Mouse (Mus musculus): ENCODE data around the gene Hist1h2bf. TPM values are rescaled to one million over a fixed set of nuclear protein-coding genes. Genes with fewer than 3 reads are reported as not detected.
"Not testable (repeated sequence)": the region's sequence is repeated elsewhere in the genome, so short reads cannot be mapped to it uniquely, and the experiment has no call there.

Gene Hist1h2bf
- polyA plus RNA-seq, 1 experiment, result 4.5 TPM

- Histone ChIP-seq H3K79me3 (ENCODE audit: low read depth) (no peaks in the 10 kb centered on the region), H3K27me3 (ENCODE audit: control insufficient read depth, insufficient read depth, insufficient read length) (no peaks in the 10 kb centered on the region), H3K79me2 (ENCODE audit: control insufficient read depth, insufficient read depth) (no peaks in the 10 kb centered on the region), H3ac (ENCODE audit: control insufficient read depth, insufficient read length, low read depth) (peak overlapping the region; percentile 93), H3K4me3 (ENCODE audit: insufficient read depth, poor library complexity, severe bottlenecking) (peak overlapping the region; percentile 47), H3K36me3 (ENCODE audit: control insufficient read depth, insufficient read depth) (no peaks in the 10 kb centered on the region)
- peak; percentile 37 for TF ChIP-seq CEBPB (IDR thresholded peaks at IDR 0.05; ENCODE audit: low read depth)
- no peak for TF ChIP-seq MYOG (IDR thresholded peaks at IDR 0.05; ENCODE audit: control insufficient read depth, extremely low read depth, insufficient read length)
These were observed 18.8 kb downstream of the Hist1h2bf start for GRCm38 (mm10) chr13:23554925-23555838.

- Histone ChIP-seq H3ac (ENCODE audit: control insufficient read depth, insufficient read length, low read depth) (no peak overlapping the region), H3K36me3 (ENCODE audit: control insufficient read depth, insufficient read depth) (no peaks in the 10 kb centered on the region), H3K79me3 (ENCODE audit: low read depth) (no peaks in the 10 kb centered on the region), H3K4me3 (ENCODE audit: insufficient read depth, poor library complexity, severe bottlenecking) (no peak overlapping the region), H3K27me3 (ENCODE audit: control insufficient read depth, insufficient read depth, insufficient read length) (no peaks in the 10 kb centered on the region), H3K79me2 (ENCODE audit: control insufficient read depth, insufficient read depth) (no peaks in the 10 kb centered on the region)
- TF ChIP-seq FOSL1 (IDR thresholded peaks at IDR 0.05; ENCODE audit: insufficient read depth, low read length, poor library complexity, severe bottlenecking), result no peak
- no peak for TF ChIP-seq MYOD1 (IDR thresholded peaks at IDR 0.05; ENCODE audit: control insufficient read depth, insufficient read length, low read depth)
- TF ChIP-seq USF1 (IDR thresholded peaks at IDR 0.05; ENCODE audit: low read depth), result no peak
- no peak for TF ChIP-seq MYOG (IDR thresholded peaks at IDR 0.05; ENCODE audit: control insufficient read depth, extremely low read depth, insufficient read length)
- no peak for TF ChIP-seq CTCF (IDR thresholded peaks at IDR 0.05; ENCODE audit: control insufficient read depth, insufficient read depth, insufficient read length)
- TF ChIP-seq MAX (IDR thresholded peaks at IDR 0.05), result no peak
- TF ChIP-seq CEBPB (IDR thresholded peaks at IDR 0.05; ENCODE audit: low read depth), result no peak
These were observed 19.6 kb downstream of the Hist1h2bf start for GRCm38 (mm10) chr13:23554393-23554792.

DNA sequence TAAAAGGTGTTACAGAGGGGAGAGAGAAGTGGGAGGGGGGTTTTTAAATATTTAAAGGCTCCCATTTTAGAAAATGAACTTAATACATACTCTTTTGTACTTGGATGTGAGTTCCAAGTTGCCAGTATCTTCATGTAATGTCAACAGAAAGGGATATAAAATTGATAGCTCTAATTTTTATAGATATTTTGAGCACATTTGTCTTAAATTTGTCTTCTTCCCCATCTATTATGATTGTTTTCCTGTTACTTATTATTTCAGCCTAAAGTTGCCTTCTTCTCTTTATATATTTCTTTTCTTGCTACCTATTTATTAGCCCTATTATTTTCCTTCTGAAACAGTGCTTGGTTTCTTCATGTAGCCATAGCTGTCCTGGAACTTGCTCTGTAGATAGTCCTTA lies 21.0 kb downstream of the Hist1h2bf start, which contains the start of gene Hist1h1d:
Gene Hist1h1d (plus strand): TSS at position 301 of the 400 bp plus-strand sequence.
- no peaks in the 10 kb centered on the region for H3K36me3 ChIP-seq (ENCODE audit: control insufficient read depth, insufficient read depth)
- H3K79me3 ChIP-seq (ENCODE audit: low read depth), result no peaks in the 10 kb centered on the region
- no peak within 1 kb of the TSS for H3K4me3 ChIP-seq (ENCODE audit: insufficient read depth, poor library complexity, severe bottlenecking)
- no peaks in the 10 kb centered on the region for H3K79me2 ChIP-seq (ENCODE audit: control insufficient read depth, insufficient read depth)
- H3K27me3 ChIP-seq (ENCODE audit: control insufficient read depth, insufficient read depth, insufficient read length), result no peaks in the 10 kb centered on the region
- H3ac ChIP-seq (ENCODE audit: control insufficient read depth, insufficient read length, low read depth), result no peak within 1 kb of the TSS
- no peak for TF ChIP-seq MAX (IDR thresholded peaks at IDR 0.05)
- no peak for TF ChIP-seq FOSL1 (IDR thresholded peaks at IDR 0.05; ENCODE audit: insufficient read depth, low read length, poor library complexity, severe bottlenecking)
- TF ChIP-seq CEBPB (IDR thresholded peaks at IDR 0.05; ENCODE audit: low read depth), result no peak
- no peak for TF ChIP-seq MYOD1 (IDR thresholded peaks at IDR 0.05; ENCODE audit: control insufficient read depth, insufficient read length, low read depth)
- no peak for TF ChIP-seq USF1 (IDR thresholded peaks at IDR 0.05; ENCODE audit: low read depth)
- TF ChIP-seq CTCF (IDR thresholded peaks at IDR 0.05; ENCODE audit: control insufficient read depth, insufficient read depth, insufficient read length), result no peak
- TF ChIP-seq MYOG (IDR thresholded peaks at IDR 0.05; ENCODE audit: control insufficient read depth, extremely low read depth, insufficient read length), result no peak

DNA sequence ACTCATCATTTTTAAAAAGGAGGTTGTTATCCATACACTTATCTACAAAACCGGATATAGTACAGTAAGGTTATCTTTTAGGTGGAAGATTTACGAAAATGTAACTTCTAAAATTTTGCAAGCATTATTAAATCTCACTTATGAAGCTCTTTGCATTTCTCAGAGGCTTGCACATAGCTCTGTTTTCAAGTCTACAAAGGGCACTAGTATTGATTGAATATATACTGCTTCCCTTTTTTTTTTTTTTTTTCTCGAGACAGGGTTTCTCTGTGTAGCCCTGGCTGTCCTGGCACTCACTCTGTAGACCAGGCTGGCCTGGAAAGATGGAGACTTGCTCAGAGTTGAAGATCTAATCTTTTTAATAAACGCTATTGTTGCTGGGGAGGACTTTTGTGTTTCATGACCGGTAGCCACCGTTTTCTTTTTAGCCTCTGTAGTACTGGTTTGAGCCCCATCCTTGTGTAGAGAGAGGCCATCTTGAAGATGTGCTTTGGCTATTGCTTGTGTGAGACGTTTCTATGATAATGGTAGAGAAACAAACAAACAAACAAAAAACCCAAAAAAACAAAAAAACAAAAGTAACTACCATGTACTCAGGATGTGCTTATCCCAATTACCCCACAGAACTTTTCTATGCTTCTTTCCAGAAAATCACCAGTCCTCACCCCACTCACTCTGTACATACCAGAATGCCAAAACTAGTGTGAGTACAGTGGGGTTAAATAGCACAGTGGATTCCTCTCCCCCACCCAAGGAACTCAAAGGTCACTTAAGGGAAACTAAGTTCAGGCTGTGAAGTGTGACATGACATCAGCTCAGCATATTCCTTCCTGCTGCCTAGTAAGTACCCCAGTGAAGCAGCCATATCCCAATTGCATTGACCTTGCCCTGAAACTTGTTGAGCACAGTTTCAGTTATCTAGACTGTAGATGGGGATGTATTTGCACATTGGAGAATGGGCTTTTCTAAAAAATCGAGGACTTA lies 21.8 kb downstream of the Hist1h2bf start:
- no peaks in the 10 kb centered on the region for H3K79me2 ChIP-seq (ENCODE audit: control insufficient read depth, insufficient read depth)
- H3K27me3 ChIP-seq (ENCODE audit: control insufficient read depth, insufficient read depth, insufficient read length), result no peaks in the 10 kb centered on the region
- TF ChIP-seq MAX (IDR thresholded peaks at IDR 0.05) (no peak), MYOD1 (IDR thresholded peaks at IDR 0.05; ENCODE audit: control insufficient read depth, insufficient read length, low read depth) (no peak), USF1 (IDR thresholded peaks at IDR 0.05; ENCODE audit: low read depth) (no peak), FOSL1 (IDR thresholded peaks at IDR 0.05; ENCODE audit: insufficient read depth, low read length, poor library complexity, severe bottlenecking) (no peak), MYOG (IDR thresholded peaks at IDR 0.05; ENCODE audit: control insufficient read depth, extremely low read depth, insufficient read length) (no peak), CEBPB (IDR thresholded peaks at IDR 0.05; ENCODE audit: low read depth) (no peak), CTCF (IDR thresholded peaks at IDR 0.05; ENCODE audit: control insufficient read depth, insufficient read depth, insufficient read length) (no peak)
- no peaks in the 10 kb centered on the region for H3K79me3 ChIP-seq (ENCODE audit: low read depth)
- H3ac ChIP-seq (ENCODE audit: control insufficient read depth, insufficient read length, low read depth), result no peak overlapping the region
- no peak overlapping the region for H3K4me3 ChIP-seq (ENCODE audit: insufficient read depth, poor library complexity, severe bottlenecking)
- H3K36me3 ChIP-seq (ENCODE audit: control insufficient read depth, insufficient read depth), result no peaks in the 10 kb centered on the region

GRCm38 (mm10) chr13:23551146-23551834 lies 22.7 kb downstream of the Hist1h2bf start, which contains the start of gene Hist1h4f:
TSS of gene Hist1h4f (minus strand) at chr13:23551648.
- peak; percentile 30 for TF ChIP-seq CEBPB (IDR thresholded peaks at IDR 0.05; ENCODE audit: low read depth)
- Histone ChIP-seq H3ac (ENCODE audit: control insufficient read depth, insufficient read length, low read depth) (peak within 1 kb of the TSS; percentile 48), H3K4me3 (ENCODE audit: insufficient read depth, poor library complexity, severe bottlenecking) (peak within 1 kb of the TSS; percentile 7)
- not testable (repeated sequence) for H3K27me3 ChIP-seq (ENCODE audit: control insufficient read depth, insufficient read depth, insufficient read length); H3K79me2 ChIP-seq (ENCODE audit: control insufficient read depth, insufficient read depth); H3K79me3 ChIP-seq (ENCODE audit: low read depth); H3K36me3 ChIP-seq (ENCODE audit: control insufficient read depth, insufficient read depth)
